Mouse (Mus musculus) kidney, postnatal 10 days (tissue): ENCODE measurements at regions not wholly inside any gene's neighbourhood (a gene's known extent, or its start where the extent isn't known, plus 50 kb on each side); places are given as distances from the start of the nearest gene placed in this dataset.

Experiments
- DNase-seq: peaks from one replicate; pipeline ENCODE4 v3.0.0; 2021; ENCODE audit warnings: mixed read lengths

- DNase-seq = no peak
These were observed 117.4 kb upstream of the Pitx1 start for GRCm38 (mm10) chr13:55953426-55953825.

DNA sequence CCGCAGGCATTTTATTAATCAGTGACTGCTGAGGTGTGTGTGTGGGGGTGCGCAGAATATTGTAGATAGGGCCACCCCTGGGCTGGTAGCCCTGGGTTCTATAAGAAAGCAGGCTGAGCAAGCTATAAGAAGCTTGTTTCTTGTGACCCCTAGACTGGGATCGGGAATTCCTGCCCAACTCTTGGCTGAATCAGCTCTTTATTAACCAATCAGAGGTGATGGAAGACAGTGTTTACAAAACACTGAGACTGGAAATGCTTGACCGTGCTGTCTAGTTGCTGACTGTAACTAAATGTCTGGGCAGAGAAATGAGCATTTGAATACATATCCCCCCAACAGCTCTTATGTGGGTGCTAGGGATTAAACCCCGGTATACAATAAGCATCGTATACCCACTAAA lies 114.8 kb upstream of the Pitx1 start:
- DNase-seq = no peak

- no peak for DNase-seq
These were observed 112.6 kb upstream of the Pitx1 start for GRCm38 (mm10) chr13:55948591-55948990.

- DNase-seq = no peak
These were observed 112.2 kb upstream of the Pitx1 start for GRCm38 (mm10) chr13:55948144-55948543.

GRCm38 (mm10) chr13:55937417-55937816 lies 101.4 kb upstream of the Pitx1 start:
- no peak for DNase-seq

DNA sequence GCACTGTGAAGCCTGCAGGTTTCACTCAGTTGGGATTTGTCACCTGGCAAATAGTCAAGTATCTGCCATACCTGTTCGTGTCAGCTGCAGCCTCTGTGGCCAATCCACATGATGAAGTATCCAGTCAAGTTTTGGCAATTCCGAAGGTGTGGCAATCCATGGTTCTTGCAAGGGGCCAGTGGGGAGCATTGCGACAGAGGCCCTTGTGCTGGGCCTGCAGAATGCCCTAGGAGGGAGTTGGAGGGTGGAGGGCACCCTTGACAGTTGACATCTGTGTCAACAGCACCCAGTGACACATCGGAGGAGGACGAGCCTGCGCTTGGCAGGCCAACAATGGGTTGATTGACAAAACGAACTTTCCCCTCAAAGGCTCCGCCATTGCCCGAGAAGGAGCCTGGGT lies 101.0 kb upstream of the Pitx1 start:
- no peak for DNase-seq

DNA sequence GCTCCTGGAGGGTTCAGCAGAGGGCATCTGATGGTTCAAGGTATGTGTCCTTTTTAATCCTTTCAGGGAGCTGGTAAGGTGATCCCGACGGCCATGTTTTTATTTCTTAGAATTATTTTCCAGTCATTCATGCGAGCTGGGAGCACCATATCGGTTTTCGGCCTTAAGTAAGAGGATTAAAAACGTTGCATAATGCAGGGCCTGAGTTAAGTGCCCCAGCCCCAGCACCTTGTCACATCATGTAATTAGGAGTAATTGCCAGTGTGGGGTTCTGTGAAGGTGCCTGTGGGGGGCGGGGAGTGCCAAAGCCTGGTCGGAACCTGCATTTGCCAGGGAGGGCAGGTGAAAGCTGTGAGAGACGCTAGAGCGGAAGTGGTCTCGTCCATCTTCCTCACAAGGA lies 94.6 kb upstream of the Pitx1 start:
- no peak for DNase-seq

GRCm38 (mm10) chr13:55929814-55930213 lies 93.8 kb upstream of the Pitx1 start:
- DNase-seq = no peak

DNA sequence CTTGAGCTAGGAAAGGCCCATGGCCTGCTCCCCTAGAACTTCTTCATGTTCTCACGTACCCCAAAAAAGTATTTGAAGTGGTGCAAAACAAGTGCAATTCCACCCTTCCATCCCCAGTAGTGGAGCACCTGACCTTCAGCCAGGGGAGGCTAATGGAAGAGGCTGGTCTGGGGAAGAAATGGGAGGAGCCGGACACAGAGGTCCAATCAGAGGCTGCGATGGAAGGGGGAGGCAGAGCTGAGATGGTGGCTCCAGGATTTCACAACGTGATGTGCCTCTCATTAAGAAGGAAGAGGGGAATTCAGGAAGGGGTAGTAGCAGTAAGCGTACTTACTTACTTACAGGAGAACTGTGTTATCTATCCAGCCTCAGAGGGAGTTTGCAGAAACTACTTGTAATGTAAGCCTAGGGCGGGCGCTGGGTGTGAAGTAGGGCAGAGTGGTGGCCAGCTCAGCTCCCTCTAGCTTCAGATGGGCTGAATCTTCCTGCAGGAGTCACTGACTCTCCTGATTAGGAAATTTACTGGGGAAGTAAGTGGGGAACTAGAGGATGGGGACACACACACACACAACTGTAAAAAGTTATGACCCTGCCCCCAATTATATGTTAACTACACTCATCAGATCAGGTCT lies 87.6 kb upstream of the Pitx1 start:
- peak; percentile 47 for DNase-seq

GRCm38 (mm10) chr13:55917316-55917715 lies 81.3 kb upstream of the Pitx1 start:
- no peak for DNase-seq

DNA sequence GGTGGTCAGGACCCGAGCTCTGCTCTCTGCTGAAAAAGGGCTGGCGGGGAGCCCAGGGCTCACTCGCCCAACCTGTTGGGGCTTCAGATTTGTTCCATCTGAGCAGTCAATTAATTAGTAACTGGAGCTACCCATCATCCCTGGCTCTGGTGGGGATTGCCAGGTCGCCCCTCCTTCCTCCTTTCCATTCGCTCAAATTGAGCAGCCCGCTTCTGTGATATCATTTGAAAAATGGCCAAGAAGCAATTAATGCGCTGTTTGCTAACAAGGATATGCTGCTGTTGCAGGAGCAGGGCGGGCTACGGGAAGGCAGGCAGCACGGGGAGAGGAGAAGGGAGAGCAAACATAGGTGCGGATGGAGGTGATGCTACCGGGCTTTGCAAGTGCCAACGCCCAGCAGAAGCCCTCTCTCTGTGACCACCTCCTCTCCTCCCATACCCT lies 76.3 kb upstream of the Pitx1 start:
- peak; percentile 87 for DNase-seq

- peak; percentile 21 for DNase-seq
These were observed 73.9 kb upstream of the Pitx1 start for GRCm38 (mm10) chr13:55909941-55910340.

GRCm38 (mm10) chr13:55904884-55905283 lies 68.9 kb upstream of the Pitx1 start:
- no peak for DNase-seq

DNA sequence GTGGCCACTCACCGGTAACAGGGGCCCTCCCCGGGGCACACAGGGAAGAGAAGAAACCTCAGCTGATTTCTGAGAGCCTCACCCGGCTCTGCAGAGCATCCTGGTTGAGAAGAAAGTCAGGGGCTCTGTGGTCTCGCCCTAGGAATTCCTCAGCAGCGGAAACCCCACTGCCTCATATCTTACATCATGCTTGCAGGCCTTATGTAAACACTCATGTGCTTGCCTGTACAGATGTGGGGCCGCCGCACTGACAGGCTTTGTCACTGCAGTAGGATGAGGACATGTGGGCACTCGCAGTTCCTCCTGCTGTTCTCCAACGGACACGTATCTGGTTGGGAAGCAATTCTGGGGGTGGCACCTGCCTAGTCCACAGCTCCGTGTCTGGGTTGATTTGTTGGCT lies 66.3 kb upstream of the Pitx1 start:
- no peak for DNase-seq

DNA sequence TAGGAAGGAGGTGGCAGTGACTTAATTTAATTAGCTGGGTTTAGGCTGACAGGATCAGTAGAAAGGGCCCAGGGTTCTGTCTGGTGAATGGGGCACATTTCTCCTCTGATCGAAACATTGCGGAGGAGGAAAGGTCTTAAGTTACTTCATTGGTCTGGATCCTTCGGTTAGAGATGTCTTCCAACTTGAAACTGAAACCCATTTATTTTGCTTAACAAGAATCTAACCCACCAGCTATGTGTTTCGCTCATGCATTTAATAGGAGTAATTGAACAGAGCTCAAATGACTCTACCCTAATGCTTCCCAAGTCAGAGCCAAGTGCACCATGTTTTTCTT lies 64.2 kb upstream of the Pitx1 start:
- DNase-seq = no peak

DNA sequence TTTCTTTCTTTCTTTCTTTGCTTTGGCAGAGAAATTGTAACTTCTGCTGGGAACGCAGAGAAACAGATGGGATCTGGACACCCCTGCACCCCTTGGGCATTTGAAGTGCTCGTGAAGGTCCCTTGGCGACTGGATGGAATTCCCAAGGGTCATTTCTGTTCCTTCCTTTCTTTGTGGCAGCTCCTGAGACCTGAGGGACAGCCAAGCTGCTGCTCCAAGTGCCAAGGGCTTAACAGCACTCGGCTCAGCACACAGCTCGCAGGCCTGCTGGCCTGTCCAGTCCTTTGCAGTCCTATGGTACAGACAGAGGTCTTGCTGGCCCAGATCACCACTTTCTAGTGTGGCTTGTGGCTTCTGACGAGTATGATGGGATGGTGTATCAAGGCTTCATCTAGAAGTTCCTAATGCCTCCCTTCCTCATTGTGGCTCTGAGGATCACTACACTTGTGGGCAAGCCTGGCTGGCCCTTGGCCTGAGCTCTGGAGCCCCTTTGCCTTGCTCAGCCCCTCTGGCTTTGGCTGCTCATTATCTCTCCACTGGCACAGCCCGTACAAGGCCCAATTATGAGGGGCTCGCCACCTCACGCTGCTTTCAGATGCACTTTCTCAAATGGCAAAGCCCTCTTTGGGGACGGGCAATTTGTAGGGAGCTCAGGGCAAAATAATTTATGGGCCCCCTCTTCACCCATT lies 63.7 kb upstream of the Pitx1 start:
- DNase-seq = no peak

DNA sequence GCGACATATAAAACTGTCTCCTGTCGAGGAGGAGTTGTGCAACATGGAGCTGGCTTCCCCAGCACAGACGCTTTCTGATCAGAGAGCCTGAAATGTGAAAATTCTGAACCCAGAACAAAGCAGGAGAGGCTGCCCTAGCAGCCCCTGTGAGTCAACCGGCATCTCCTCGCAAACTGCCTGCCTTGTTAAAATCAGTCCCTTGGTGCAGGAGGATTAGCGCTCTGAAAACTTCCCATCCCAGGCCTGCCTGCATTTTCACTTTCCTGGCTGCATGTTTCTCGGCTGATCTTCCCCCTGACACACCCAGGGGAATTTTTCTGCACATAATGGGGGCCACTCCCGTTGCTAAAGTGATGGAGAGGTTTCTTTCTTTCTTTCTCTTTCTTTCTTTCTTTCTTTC lies 63.0 kb upstream of the Pitx1 start:
- no peak for DNase-seq

DNA sequence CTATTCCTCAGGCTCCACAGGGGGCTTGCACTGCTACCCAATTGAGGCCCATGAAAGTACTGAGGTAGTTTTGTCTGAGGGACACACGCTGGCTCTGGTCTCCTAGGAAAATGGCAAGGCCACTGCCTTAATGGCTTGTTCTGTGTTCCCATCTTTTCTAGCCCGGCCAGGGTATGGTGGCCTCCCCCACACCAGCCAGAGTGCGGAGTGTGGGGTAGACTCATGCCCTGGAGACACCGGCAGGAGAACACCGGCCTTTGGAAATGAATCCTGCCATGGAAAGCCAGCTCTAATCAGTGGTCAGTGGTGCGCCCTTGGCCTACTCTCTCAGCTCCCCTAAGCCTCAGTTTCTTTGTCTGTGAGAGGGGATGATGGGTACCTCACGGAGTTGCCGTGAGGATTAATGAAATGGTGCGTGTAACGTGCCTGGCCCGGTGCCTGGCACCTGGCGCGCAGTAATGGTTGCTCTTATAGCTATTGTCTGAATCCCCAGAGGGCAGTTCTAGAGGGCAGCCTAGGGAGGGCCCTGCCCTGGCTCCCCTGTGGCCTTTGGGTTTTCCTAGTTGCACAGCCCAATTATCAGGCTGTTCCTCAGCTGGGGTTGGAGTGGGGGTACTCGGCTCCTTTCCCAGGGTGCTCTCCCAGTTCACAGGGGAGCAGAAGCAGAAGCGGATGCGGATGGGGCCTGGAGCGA lies 62.4 kb upstream of the Pitx1 start:
- DNase-seq = no peak

DNA sequence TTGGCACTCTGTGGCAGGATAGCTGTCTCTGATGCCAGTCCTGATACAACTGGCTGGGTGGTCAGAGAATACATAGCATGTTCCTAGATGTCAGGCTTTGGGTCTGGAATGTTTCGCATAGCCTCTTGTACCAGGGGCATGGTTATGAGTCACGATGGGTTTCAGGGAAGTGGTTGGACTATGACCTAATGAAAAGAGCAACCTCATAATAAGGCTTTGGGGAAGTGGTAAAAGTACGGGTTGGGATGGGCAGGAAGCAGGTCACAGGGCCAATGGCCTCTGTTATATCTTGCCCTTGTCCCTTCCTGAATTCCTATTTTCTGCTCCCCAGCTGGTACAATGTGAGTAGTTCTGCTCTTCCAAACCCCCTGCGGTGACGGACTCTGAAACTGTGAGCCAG lies 59.5 kb upstream of the Pitx1 start:
- DNase-seq = no peak

GRCm38 (mm10) chr13:55893154-55894018 lies 57.4 kb upstream of the Pitx1 start:
- no peak for DNase-seq

DNA sequence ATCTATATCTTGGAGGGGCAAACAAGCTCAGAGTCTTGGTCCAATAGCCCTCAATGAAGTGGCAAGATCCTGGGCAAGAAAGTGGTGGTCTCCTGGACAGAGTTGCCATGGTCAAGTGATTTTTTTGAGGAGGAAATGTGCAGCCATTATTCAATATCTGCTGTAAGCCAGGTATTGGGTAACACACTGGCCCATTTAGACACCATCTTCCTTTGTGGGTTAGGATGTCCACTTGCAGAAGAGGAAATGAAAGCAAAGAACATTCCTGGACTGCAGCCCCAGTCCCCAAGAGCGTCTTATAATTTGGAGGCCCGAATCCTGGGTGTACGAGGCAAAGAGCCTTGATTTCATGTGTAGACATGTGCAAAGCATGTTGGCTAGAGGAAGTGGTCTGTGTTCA lies 56.3 kb upstream of the Pitx1 start:
- DNase-seq = no peak

DNA sequence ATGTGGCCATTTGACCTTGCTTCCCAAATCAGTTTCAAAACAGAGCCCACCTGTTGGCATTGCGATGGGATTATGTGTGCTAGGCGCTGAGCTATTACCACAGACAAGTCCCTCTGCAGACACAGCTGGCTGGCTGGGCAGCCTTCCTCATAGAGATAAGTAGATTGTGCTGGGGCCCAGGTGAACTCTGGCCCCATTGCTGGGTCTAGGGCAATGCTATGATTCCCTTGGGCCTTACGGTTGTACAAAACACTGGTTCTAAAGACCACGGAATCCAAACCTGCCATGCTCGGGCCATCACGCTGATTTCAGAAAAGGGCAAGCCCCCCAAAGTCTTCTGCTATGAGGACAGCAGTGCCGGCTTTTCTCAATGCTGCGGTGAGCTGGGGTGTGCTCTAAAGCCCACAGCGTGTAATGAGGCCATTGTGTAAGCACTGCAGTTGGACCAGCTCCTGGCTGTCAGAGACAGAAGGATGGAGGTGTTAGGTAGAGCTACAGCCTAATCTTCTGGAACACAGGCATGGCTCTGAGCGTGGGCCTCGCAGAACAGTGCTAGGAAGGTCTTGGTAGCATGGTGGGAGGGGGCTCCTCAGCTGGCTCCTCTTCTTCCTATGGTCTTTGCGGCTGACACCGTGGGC lies 51.2 kb upstream of the Pitx1 start:
- no peak for DNase-seq
